20 mouse cellular contexts compared by ENCODE assay signal in genomic region chr11:31784332-31784901, GRCm38 (mm10).
"Had no signal": no experiment of that assay in that cellular context is flagged by ENCODE, and none has a peak within 500 bp of the region (broad histone marks: within the 10 kb centered on the region; RNA-seq: fewer than 3 reads in every experiment).

No protein-coding gene starts in this region.

- DNase-seq: kidney, adult 11 months; kidney, adult 8-10 months; kidney, postnatal 10 days; layer of hippocampus, adult 9-11 months; lung, embryonic 14.5 days; lung, postnatal 36 days; retina, postnatal 1 day; right cerebral cortex, postnatal 25 days; thymus, adult 2 months; thymus, postnatal 14 days; thymus, postnatal 4 days had no signal

- H3K4me3 ChIP-seq: intestine, embryonic 15.5 days; kidney, embryonic 15.5 days; limb, embryonic 12.5 days; limb, embryonic 15.5 days; liver, embryonic 12.5 days; midbrain, embryonic 12.5 days; midbrain, embryonic 15.5 days; neural tube, embryonic 13.5 days had no signal

- H3K27me3 ChIP-seq: intestine, embryonic 15.5 days; kidney, embryonic 15.5 days; limb, embryonic 12.5 days; limb, embryonic 15.5 days; midbrain, embryonic 12.5 days; midbrain, embryonic 15.5 days; neural tube, embryonic 13.5 days had no signal

- H3K27ac ChIP-seq: intestine, embryonic 15.5 days; kidney, embryonic 15.5 days; limb, embryonic 12.5 days; limb, embryonic 15.5 days; liver, embryonic 12.5 days; midbrain, embryonic 12.5 days; midbrain, embryonic 15.5 days; neural tube, embryonic 13.5 days; stomach, postnatal 0 days had no signal

- H3K36me3 ChIP-seq: intestine, embryonic 15.5 days; kidney, embryonic 15.5 days; limb, embryonic 12.5 days; limb, embryonic 15.5 days; liver, embryonic 12.5 days; midbrain, embryonic 12.5 days; midbrain, embryonic 15.5 days; neural tube, embryonic 13.5 days had no signal

- H3K4me2 ChIP-seq: intestine, embryonic 15.5 days; kidney, embryonic 15.5 days; limb, embryonic 12.5 days; limb, embryonic 15.5 days; liver, embryonic 12.5 days; lung, embryonic 14.5 days; midbrain, embryonic 12.5 days; midbrain, embryonic 15.5 days; neural tube, embryonic 13.5 days had no signal

- H3K4me1 ChIP-seq: intestine, embryonic 15.5 days; limb, embryonic 12.5 days; limb, embryonic 15.5 days; midbrain, embryonic 12.5 days; midbrain, embryonic 15.5 days; neural tube, embryonic 13.5 days had no signal
